Mouse (Mus musculus): ENCODE data around the gene Psmb3. TPM values are rescaled to one million over a fixed set of nuclear protein-coding genes. Genes with fewer than 3 reads are reported as not detected.

Gene Psmb3
- polyA plus RNA-seq, 1 experiment: 296 TPM

DNA sequence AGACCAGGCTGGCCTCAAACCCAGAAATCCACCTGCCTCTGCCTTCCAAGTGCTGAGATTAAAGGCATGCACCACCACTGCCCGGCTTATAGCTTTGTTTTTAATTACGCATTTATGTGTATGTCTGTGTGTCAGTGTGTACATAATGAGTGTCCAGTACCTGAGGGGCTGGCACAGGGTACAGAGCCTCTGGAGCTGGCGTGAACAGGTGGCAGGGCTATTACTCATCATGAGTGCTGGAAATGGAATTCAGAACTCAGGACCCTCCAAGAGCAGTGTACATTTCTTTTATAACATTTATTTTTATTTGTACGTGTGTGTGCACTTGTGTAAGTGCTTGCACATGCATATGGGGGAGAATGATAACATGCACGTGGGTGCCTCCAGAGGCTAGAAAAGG lies 33.4 kb downstream of the Psmb3 start:
- Histone ChIP-seq H3K9me3 (replicated peaks; ENCODE audit: control insufficient read depth, insufficient read depth, low read length, poor library complexity, severe bottlenecking) (no peaks in the 10 kb centered on the region), H3K9ac (ENCODE audit: low read depth, poor library complexity, severe bottlenecking) (no peak overlapping the region), H3K27me3 (ENCODE audit: control insufficient read depth, insufficient read depth, low read length, poor library complexity, severe bottlenecking) (no peaks in the 10 kb centered on the region), H3K27ac (ENCODE audit: insufficient read depth, low read length) (no peak overlapping the region), H3K4me3 (ENCODE audit: low read depth, low read length) (no peak overlapping the region), H3K4me1 (ENCODE audit: control insufficient read depth, insufficient read depth, low read length) (peaks cover 5% of the 10 kb centered on the region), H3K36me3 (ENCODE audit: control insufficient read depth, insufficient read depth, low read length, poor library complexity, severe bottlenecking) (peaks cover 2% of the 10 kb centered on the region; the same call in 1 of the 2 replicates)
- no peak for TF ChIP-seq EP300 (IDR thresholded peaks at IDR 0.05; ENCODE audit: insufficient read depth, low read depth, low read length)

GRCm38 (mm10) chr11:97737600-97737999 lies 34.4 kb downstream of the Psmb3 start:
- H3K27ac ChIP-seq (ENCODE audit: insufficient read depth, low read length): no peak overlapping the region
- H3K9ac ChIP-seq (ENCODE audit: low read depth, poor library complexity, severe bottlenecking): no peak overlapping the region
- no peaks in the 10 kb centered on the region for H3K36me3 ChIP-seq (ENCODE audit: control insufficient read depth, insufficient read depth, low read length, poor library complexity, severe bottlenecking)
- no peaks in the 10 kb centered on the region for H3K9me3 ChIP-seq (replicated peaks; ENCODE audit: control insufficient read depth, insufficient read depth, low read length, poor library complexity, severe bottlenecking)
- H3K27me3 ChIP-seq (ENCODE audit: control insufficient read depth, insufficient read depth, low read length, poor library complexity, severe bottlenecking): no peaks in the 10 kb centered on the region
- H3K4me3 ChIP-seq (ENCODE audit: low read depth, low read length): no peak overlapping the region
- no peak for TF ChIP-seq POLR2A (IDR thresholded peaks at IDR 0.05; ENCODE audit: insufficient read depth, low read length)
- no peak for TF ChIP-seq CTCF (IDR thresholded peaks at IDR 0.05; ENCODE audit: low read depth, low read length)
- TF ChIP-seq EP300 (IDR thresholded peaks at IDR 0.05; ENCODE audit: insufficient read depth, low read depth, low read length): no peak
- H3K4me1 ChIP-seq (ENCODE audit: control insufficient read depth, insufficient read depth, low read length): peaks cover 6% of the 10 kb centered on the region

GRCm38 (mm10) chr11:97738703-97739102 lies 35.5 kb downstream of the Psmb3 start:
- Histone ChIP-seq H3K36me3 (ENCODE audit: control insufficient read depth, insufficient read depth, low read length, poor library complexity, severe bottlenecking) (no peaks in the 10 kb centered on the region), H3K4me3 (ENCODE audit: low read depth, low read length) (no peak overlapping the region), H3K9me3 (replicated peaks; ENCODE audit: control insufficient read depth, insufficient read depth, low read length, poor library complexity, severe bottlenecking) (no peaks in the 10 kb centered on the region), H3K27me3 (ENCODE audit: control insufficient read depth, insufficient read depth, low read length, poor library complexity, severe bottlenecking) (no peaks in the 10 kb centered on the region), H3K27ac (ENCODE audit: insufficient read depth, low read length) (no peak overlapping the region), H3K9ac (ENCODE audit: low read depth, poor library complexity, severe bottlenecking) (no peak overlapping the region), H3K4me1 (ENCODE audit: control insufficient read depth, insufficient read depth, low read length) (peaks cover 3% of the 10 kb centered on the region)
- TF ChIP-seq CTCF (IDR thresholded peaks at IDR 0.05; ENCODE audit: low read depth, low read length) (peak; percentile 68), POLR2A (IDR thresholded peaks at IDR 0.05; ENCODE audit: insufficient read depth, low read length) (no peak), EP300 (IDR thresholded peaks at IDR 0.05; ENCODE audit: insufficient read depth, low read depth, low read length) (no peak)

GRCm38 (mm10) chr11:97739155-97739554 lies 36.0 kb downstream of the Psmb3 start:
- H3K9me3 ChIP-seq (replicated peaks; ENCODE audit: control insufficient read depth, insufficient read depth, low read length, poor library complexity, severe bottlenecking): no peaks in the 10 kb centered on the region

DNA sequence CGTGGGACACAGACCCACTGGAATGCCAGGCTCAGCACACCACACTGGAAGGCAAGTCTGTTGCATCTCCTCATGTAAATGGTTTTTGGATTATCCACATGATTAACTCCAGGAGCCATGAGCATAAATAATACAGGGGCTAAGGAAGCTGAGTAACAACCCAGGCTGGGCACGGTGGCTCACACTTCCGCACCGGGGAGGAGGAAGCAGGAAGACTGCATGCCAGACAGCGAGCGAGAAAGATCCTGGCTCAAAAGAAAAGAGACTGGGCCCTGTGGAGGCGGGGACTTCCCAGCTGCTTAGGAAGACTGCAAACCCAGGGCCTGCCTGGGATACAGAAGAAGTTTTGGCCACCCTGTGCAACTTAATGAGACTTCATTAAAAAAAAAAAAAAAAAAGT lies 37.0 kb downstream of the Psmb3 start:
- Histone ChIP-seq H3K9ac (ENCODE audit: low read depth, poor library complexity, severe bottlenecking) (no peak overlapping the region), H3K4me3 (ENCODE audit: low read depth, low read length) (no peak overlapping the region), H3K4me1 (ENCODE audit: control insufficient read depth, insufficient read depth, low read length) (peaks cover 3% of the 10 kb centered on the region), H3K27me3 (ENCODE audit: control insufficient read depth, insufficient read depth, low read length, poor library complexity, severe bottlenecking) (no peaks in the 10 kb centered on the region), H3K27ac (ENCODE audit: insufficient read depth, low read length) (no peak overlapping the region), H3K36me3 (ENCODE audit: control insufficient read depth, insufficient read depth, low read length, poor library complexity, severe bottlenecking) (no peaks in the 10 kb centered on the region), H3K9me3 (replicated peaks; ENCODE audit: control insufficient read depth, insufficient read depth, low read length, poor library complexity, severe bottlenecking) (no peaks in the 10 kb centered on the region)
- TF ChIP-seq POLR2A (IDR thresholded peaks at IDR 0.05; ENCODE audit: insufficient read depth, low read length) (no peak), CTCF (IDR thresholded peaks at IDR 0.05; ENCODE audit: low read depth, low read length) (no peak), EP300 (IDR thresholded peaks at IDR 0.05; ENCODE audit: insufficient read depth, low read depth, low read length) (no peak)

More at GRCm38 (mm10) chr11:97739155-97739554, 36.0 kb downstream of the Psmb3 start:
- Histone ChIP-seq H3K27me3 (ENCODE audit: control insufficient read depth, insufficient read depth, low read length, poor library complexity, severe bottlenecking) (no peaks in the 10 kb centered on the region), H3K4me3 (ENCODE audit: low read depth, low read length) (no peak overlapping the region), H3K27ac (ENCODE audit: insufficient read depth, low read length) (no peak overlapping the region), H3K9ac (ENCODE audit: low read depth, poor library complexity, severe bottlenecking) (no peak overlapping the region), H3K36me3 (ENCODE audit: control insufficient read depth, insufficient read depth, low read length, poor library complexity, severe bottlenecking) (no peaks in the 10 kb centered on the region), H3K4me1 (ENCODE audit: control insufficient read depth, insufficient read depth, low read length) (peaks cover 3% of the 10 kb centered on the region)
- TF ChIP-seq POLR2A (IDR thresholded peaks at IDR 0.05; ENCODE audit: insufficient read depth, low read length): no peak
- TF ChIP-seq EP300 (IDR thresholded peaks at IDR 0.05; ENCODE audit: insufficient read depth, low read depth, low read length): no peak
- no peak for TF ChIP-seq CTCF (IDR thresholded peaks at IDR 0.05; ENCODE audit: low read depth, low read length)

GRCm38 (mm10) chr11:97742157-97742556 lies 39.0 kb downstream of the Psmb3 start:
- peaks cover 3% of the 10 kb centered on the region for H3K4me1 ChIP-seq (ENCODE audit: control insufficient read depth, insufficient read depth, low read length)
- no peak overlapping the region for H3K9ac ChIP-seq (ENCODE audit: low read depth, poor library complexity, severe bottlenecking)
- no peak overlapping the region for H3K27ac ChIP-seq (ENCODE audit: insufficient read depth, low read length)
- H3K36me3 ChIP-seq (ENCODE audit: control insufficient read depth, insufficient read depth, low read length, poor library complexity, severe bottlenecking): peaks cover 8% of the 10 kb centered on the region
- H3K4me3 ChIP-seq (ENCODE audit: low read depth, low read length): no peak overlapping the region
- TF ChIP-seq POLR2A (IDR thresholded peaks at IDR 0.05; ENCODE audit: insufficient read depth, low read length) (no peak), EP300 (IDR thresholded peaks at IDR 0.05; ENCODE audit: insufficient read depth, low read depth, low read length) (no peak), CTCF (IDR thresholded peaks at IDR 0.05; ENCODE audit: low read depth, low read length) (no peak)
- H3K27me3 ChIP-seq (ENCODE audit: control insufficient read depth, insufficient read depth, low read length, poor library complexity, severe bottlenecking): no peaks in the 10 kb centered on the region
- no peaks in the 10 kb centered on the region for H3K9me3 ChIP-seq (replicated peaks; ENCODE audit: control insufficient read depth, insufficient read depth, low read length, poor library complexity, severe bottlenecking)

Measured in ES-Bruce4 (cell line).